Mouse (Mus musculus): ENCODE data around the gene Plek. TPM values are rescaled to one million over a fixed set of nuclear protein-coding genes. Genes with fewer than 3 reads are reported as not detected.

Gene Plek
- total RNA-seq, 2 experiments from 2014 or later = 1.6 to 1.9 TPM

- DNase-seq = no peak
- intact Hi-C loops (cut with DNase I; ENCODE audit: low total_unique reads) = no loop called here
Observed at GRCm38 (mm10) chr11:17003757-17004156, 48.4 kb downstream of the Plek start.

- intact Hi-C loops (cut with DNase I; ENCODE audit: low total_unique reads) = no loop called here
- no peak for DNase-seq
Observed at GRCm38 (mm10) chr11:17002739-17003373, 49.3 kb downstream of the Plek start.

GRCm38 (mm10) chr11:17000353-17001334 is 51.5 kb downstream of the Plek start:
- intact Hi-C loops (cut with DNase I; ENCODE audit: low total_unique reads) = no loop called here
- DNase-seq = no peak

- no peak for DNase-seq
- intact Hi-C loops (cut with DNase I; ENCODE audit: low total_unique reads) = no loop called here
Observed at GRCm38 (mm10) chr11:16999933-17000332, 52.2 kb downstream of the Plek start.

GRCm38 (mm10) chr11:16999387-16999786 is 52.8 kb downstream of the Plek start:
- DNase-seq = no peak
- intact Hi-C loops (cut with DNase I; ENCODE audit: low total_unique reads) = no loop called here

- intact Hi-C loops (cut with DNase I; ENCODE audit: low total_unique reads) = no loop called here
- DNase-seq = no peak
Observed at GRCm38 (mm10) chr11:16997465-16997864, 54.7 kb downstream of the Plek start.

GRCm38 (mm10) chr11:16996818-16997217 is 55.4 kb downstream of the Plek start:
- no peak for DNase-seq
- intact Hi-C loops (cut with DNase I; ENCODE audit: low total_unique reads) = no loop called here

GRCm38 (mm10) chr11:16992880-16993279 is 59.3 kb downstream of the Plek start:
- no peak for DNase-seq
- intact Hi-C loops (cut with DNase I; ENCODE audit: low total_unique reads) = no loop called here

GRCm38 (mm10) chr11:16989885-16990284 is 62.3 kb downstream of the Plek start:
- DNase-seq = no peak
- intact Hi-C loops (cut with DNase I; ENCODE audit: low total_unique reads) = no loop called here

- DNase-seq = no peak
- intact Hi-C loops (cut with DNase I; ENCODE audit: low total_unique reads) = no loop called here
Observed at GRCm38 (mm10) chr11:16987745-16988328, 64.3 kb downstream of the Plek start.

GRCm38 (mm10) chr11:16986550-16987187 is 65.5 kb downstream of the Plek start:
- DNase-seq = no peak
- intact Hi-C loops (cut with DNase I; ENCODE audit: low total_unique reads) = no loop called here

GRCm38 (mm10) chr11:16978161-16978707 is 73.9 kb downstream of the Plek start:
- no peak for DNase-seq
- intact Hi-C loops (cut with DNase I; ENCODE audit: low total_unique reads) = no loop called here

- intact Hi-C loops (cut with DNase I; ENCODE audit: low total_unique reads) = no loop called here
- no peak for DNase-seq
Observed at GRCm38 (mm10) chr11:16977611-16978010, 74.6 kb downstream of the Plek start.

GRCm38 (mm10) chr11:16976937-16977336 is 75.2 kb downstream of the Plek start:
- DNase-seq = no peak
- intact Hi-C loops (cut with DNase I; ENCODE audit: low total_unique reads) = no loop called here

GRCm38 (mm10) chr11:16973086-16973485 is 79.1 kb downstream of the Plek start:
- intact Hi-C loops (cut with DNase I; ENCODE audit: low total_unique reads) = no loop called here
- DNase-seq = no peak

GRCm38 (mm10) chr11:16972027-16972426 is 80.2 kb downstream of the Plek start:
- intact Hi-C loops (cut with DNase I; ENCODE audit: low total_unique reads) = no loop called here
- no peak for DNase-seq

GRCm38 (mm10) chr11:16969650-16970049 is 82.5 kb downstream of the Plek start:
- no peak for DNase-seq
- intact Hi-C loops (cut with DNase I; ENCODE audit: low total_unique reads) = no loop called here

GRCm38 (mm10) chr11:16967806-16968205 is 84.4 kb downstream of the Plek start:
- intact Hi-C loops (cut with DNase I; ENCODE audit: low total_unique reads) = no loop called here
- no peak for DNase-seq

GRCm38 (mm10) chr11:16958520-16958919 is 93.7 kb downstream of the Plek start:
- DNase-seq = no peak
- intact Hi-C loops (cut with DNase I; ENCODE audit: low total_unique reads) = no loop called here

- intact Hi-C loops (cut with DNase I; ENCODE audit: low total_unique reads) = no loop called here
- DNase-seq = no peak
Observed at GRCm38 (mm10) chr11:16957030-16957429, 95.2 kb downstream of the Plek start.

Data from gastrocnemius, postnatal 14 days (tissue).